Mouse (Mus musculus) neural tube, embryonic 14.5 days (tissue): ENCODE data around the gene Agrp. TPM values are rescaled to one million over a fixed set of nuclear protein-coding genes. Genes with fewer than 3 reads are reported as not detected.

Experiments used
- ATAC-seq: fragments of 200-750 bp; cut with Nextera tagmentation; 2 replicates; pipeline ENCODE4 v1.8.0; 2017; ENCODE audit warnings: low read depth, mild to moderate bottlenecking, moderate TSS enrichment, moderate library complexity
- H3K27ac ChIP-seq: fragments of 300-500 bp; sonication (generic); 2 replicates; pipeline ENCODE4 v1.5.1; 2014; ENCODE audit warnings: low read depth, mild to moderate bottlenecking, control low read depth, low read length, moderate library complexity, mixed read lengths
- H3K27me3 ChIP-seq: fragments of 300-500 bp; sonication (generic); 2 replicates; pipeline ENCODE4 v1.6.1; 2014; ENCODE audit warnings: low read length; ENCODE audit not compliant: control insufficient read depth, insufficient read depth
- H3K36me3 ChIP-seq: fragments of 300-500 bp; sonication (generic); 2 replicates; pipeline ENCODE4 v1.6.1; 2014; ENCODE audit warnings: low read length, mixed read lengths; ENCODE audit not compliant: control insufficient read depth, insufficient read depth
- H3K4me1 ChIP-seq: fragments of 300-500 bp; sonication (generic); 2 replicates; pipeline ENCODE4 v1.6.1; 2014; ENCODE audit warnings: low read length; ENCODE audit not compliant: control insufficient read depth, insufficient read depth
- H3K4me2 ChIP-seq: fragments of 300-500 bp; sonication (generic); 2 replicates; pipeline ENCODE4 v1.6.1; 2014; ENCODE audit warnings: mild to moderate bottlenecking, low read depth, low read length, control low read depth
- H3K4me3 ChIP-seq: fragments of 300-500 bp; sonication (generic); 2 replicates; pipeline ENCODE4 v1.5.1; 2014; ENCODE audit warnings: low read depth, low read length, control low read depth, mixed read lengths
- H3K9ac ChIP-seq: fragments of 300-500 bp; sonication (generic); replicated peaks from 2 replicates; pipeline ENCODE4 v1.6.1; 2014; ENCODE audit warnings: low read depth, mild to moderate bottlenecking, control low read depth, low read length, mixed read lengths
- H3K9me3 ChIP-seq: fragments of 300-500 bp; sonication (generic); 2 replicates; pipeline ENCODE4 v1.6.1; 2016; ENCODE audit warnings: low read length; ENCODE audit not compliant: control insufficient read depth
- WGBS: fragments of 180-500 bp; shearing (Covaris S2); extraction: QIAGEN DNeasy Blood & Tissue Kit; methylation state at CpG from one replicate; pipeline ENCODE4 v1.1.7; 2014; 5-methylcytosine and 5-hydroxymethylcytosine counted together
- polyA plus RNA-seq: library from polyadenylated mRNA; unstranded; fragments of >200 nt; fragmentation: Nextera tagmentation; extraction: Ambion mirVana; gene quantifications from 2 replicates; pipeline ENCODE4 v1.2.1, GENCODE M21; 2014

Agrp gene
- polyA plus RNA-seq, 1 experiment from 2014 or later = 1.3 TPM

DNA sequence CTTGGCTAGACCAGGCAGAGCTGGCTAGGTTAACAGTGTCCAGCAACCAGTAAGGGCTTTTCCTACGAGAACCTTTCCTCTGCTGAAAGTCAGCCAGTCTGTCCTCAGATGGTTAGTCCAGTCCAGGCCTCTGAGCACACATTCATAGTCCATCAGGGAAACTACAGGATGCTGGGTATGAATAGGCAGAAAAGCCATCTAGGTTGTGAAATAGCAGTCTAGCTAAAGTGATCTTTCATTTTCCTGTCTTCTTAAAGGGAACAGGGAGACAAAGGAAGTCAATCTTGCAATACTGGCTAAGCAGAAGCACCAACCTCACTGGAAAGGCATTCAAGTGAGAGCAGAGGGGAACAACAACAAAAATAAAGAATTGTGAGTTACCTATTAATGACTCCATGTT lies 84.4 kb downstream of the Agrp start:
- Histone ChIP-seq H3K9ac (no peak overlapping the region), H3K4me2 (no peak overlapping the region), H3K27ac (no peak overlapping the region), H3K36me3 (no peaks in the 10 kb centered on the region), H3K9me3 (no peaks in the 10 kb centered on the region), H3K4me3 (no peak overlapping the region), H3K27me3 (no peaks in the 10 kb centered on the region), H3K4me1 (no peaks in the 10 kb centered on the region)
- 86% methylated on average over 1 of the region's 1 CpGs for WGBS
- ATAC-seq = no peak

DNA sequence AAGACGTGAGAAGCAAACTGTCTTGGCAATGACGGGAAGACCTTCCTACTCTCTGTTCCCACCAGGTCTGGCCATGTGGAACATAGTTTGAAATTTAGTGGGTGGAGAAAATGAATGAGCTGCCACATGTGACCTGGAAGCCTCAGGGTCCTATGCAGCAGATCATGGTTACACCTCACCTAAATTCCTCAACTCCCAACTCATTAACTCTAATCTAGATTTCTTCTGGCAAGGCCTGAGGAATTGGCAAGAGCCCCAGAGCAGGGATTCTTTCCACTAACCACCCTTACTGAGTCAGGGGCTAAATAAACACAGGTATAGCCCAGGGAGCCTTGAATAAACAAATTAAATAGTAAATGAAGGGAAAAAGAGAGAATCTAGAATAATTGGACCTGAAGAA lies 85.2 kb downstream of the Agrp start:
- Histone ChIP-seq H3K4me1 (no peaks in the 10 kb centered on the region), H3K9ac (no peak overlapping the region), H3K27me3 (no peaks in the 10 kb centered on the region), H3K9me3 (no peaks in the 10 kb centered on the region), H3K27ac (no peak overlapping the region), H3K4me2 (no peak overlapping the region), H3K4me3 (no peak overlapping the region), H3K36me3 (no peaks in the 10 kb centered on the region)
- WGBS = 91% methylated on average over 2 of the region's 2 CpGs
- no peak for ATAC-seq

DNA sequence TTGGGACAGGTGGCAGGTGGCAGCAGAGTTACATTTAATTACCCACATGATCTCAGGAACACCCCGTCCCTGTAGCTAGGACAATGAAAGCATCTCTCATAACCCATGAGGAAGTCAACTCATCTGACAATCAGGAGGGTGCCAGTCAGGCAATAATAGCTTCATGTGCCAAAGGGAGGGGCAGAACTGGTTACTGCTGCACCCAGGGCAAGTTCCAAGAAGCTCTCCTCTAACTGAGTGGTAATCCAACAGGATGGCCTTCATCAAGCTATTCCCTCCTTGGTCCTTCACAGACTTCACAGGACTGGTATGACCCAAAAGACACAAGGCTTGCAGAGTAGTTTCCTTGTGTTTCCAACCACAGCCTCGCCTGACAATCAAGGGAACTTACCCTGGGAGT lies 87.1 kb downstream of the Agrp start:
- H3K4me3 ChIP-seq = no peak overlapping the region
- WGBS = 83% methylated on average over 2 of the region's 2 CpGs
- H3K27me3 ChIP-seq = no peaks in the 10 kb centered on the region
- no peaks in the 10 kb centered on the region for H3K36me3 ChIP-seq
- ATAC-seq = no peak
- H3K9ac ChIP-seq = no peak overlapping the region
- H3K27ac ChIP-seq = no peak overlapping the region
- H3K4me2 ChIP-seq = no peak overlapping the region
- no peaks in the 10 kb centered on the region for H3K9me3 ChIP-seq
- 0 out of 2 replicates have a peak, but pooled peaks cover 2% of the 10 kb centered on the region for H3K4me1 ChIP-seq

DNA sequence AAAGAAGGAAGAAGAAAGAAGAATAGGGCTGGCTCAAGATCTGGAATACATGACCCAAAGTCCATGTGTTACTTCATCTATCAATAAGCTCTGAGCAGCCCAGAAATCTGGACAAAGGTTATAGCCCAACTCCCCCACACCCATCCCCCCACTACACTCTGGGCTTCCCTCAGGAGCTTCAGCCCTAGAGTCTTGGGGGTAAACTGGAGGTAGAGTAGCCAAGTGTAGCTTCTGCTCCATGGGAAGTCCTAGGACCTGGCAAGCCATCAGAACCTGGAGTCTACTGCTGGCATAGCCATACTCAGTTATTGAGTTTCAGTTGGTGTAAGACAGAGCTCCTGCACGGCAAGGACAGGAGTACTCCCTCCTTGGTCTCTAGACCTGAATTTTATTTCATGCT lies 87.7 kb downstream of the Agrp start:
- no peaks in the 10 kb centered on the region for H3K9me3 ChIP-seq
- 94% methylated on average over 1 of the region's 1 CpGs for WGBS
- no peak overlapping the region for H3K4me2 ChIP-seq
- no peak for ATAC-seq
- no peaks in the 10 kb centered on the region for H3K36me3 ChIP-seq
- no peaks in the 10 kb centered on the region for H3K27me3 ChIP-seq
- H3K4me1 ChIP-seq = 0 out of 2 replicates have a peak, but pooled peaks cover 2% of the 10 kb centered on the region
- H3K4me3 ChIP-seq = no peak overlapping the region
- H3K9ac ChIP-seq = no peak overlapping the region
- no peak overlapping the region for H3K27ac ChIP-seq

DNA sequence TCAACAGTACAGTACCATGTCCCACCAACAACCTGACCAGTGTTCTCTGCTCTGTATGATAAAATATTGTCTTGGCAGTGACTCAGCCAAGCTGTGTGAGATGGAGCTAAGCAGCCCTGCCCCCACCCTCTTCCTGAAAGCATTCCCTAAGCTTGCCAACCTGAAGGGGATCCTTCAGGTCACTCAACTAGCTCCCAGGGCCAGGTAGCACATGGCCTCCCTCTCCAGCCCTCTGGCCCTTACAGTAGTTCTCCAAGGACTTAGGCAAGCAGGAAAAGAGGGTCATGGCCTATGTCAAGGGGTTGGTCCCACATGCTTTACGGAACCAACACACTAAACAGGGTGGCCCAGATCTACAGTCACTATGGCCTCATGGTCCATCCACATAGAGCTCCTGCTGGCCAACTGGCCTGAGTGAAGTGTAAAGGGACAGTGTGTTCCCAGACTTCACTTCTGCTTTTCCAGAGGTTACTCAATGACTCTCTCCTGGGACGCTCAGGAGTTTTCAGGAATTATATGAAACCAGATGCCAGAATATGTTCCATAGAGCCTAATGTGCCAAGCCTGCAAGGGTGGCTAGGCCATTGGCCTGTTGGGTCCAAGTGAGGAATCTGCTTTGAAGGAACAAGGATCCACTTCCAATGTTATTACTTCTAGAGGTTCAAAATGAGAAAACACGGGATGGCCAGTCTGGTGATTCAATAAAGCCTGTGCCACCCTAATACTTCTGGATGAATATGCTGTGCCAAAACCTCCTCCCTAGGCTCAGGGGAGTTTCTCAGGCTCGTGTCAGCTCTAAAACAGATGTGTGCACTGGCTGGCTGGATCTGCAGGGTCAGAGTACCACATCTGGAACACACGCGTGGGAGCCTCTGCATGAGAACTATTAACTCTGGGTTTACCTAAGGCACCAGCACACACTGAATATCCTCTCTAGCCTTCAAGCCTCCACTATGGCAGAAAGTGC lies 90.5 kb downstream of the Agrp start:
- no peaks in the 10 kb centered on the region for H3K36me3 ChIP-seq
- no peak overlapping the region for H3K27ac ChIP-seq
- 91% methylated on average over 6 of the region's 6 CpGs for WGBS
- no peak overlapping the region for H3K4me2 ChIP-seq
- H3K4me1 ChIP-seq = 0 out of 2 replicates have a peak, but pooled peaks cover 2% of the 10 kb centered on the region
- no peak overlapping the region for H3K9ac ChIP-seq
- no peak for ATAC-seq
- H3K9me3 ChIP-seq = no peaks in the 10 kb centered on the region
- H3K4me3 ChIP-seq = no peak overlapping the region
- H3K27me3 ChIP-seq = no peaks in the 10 kb centered on the region

DNA sequence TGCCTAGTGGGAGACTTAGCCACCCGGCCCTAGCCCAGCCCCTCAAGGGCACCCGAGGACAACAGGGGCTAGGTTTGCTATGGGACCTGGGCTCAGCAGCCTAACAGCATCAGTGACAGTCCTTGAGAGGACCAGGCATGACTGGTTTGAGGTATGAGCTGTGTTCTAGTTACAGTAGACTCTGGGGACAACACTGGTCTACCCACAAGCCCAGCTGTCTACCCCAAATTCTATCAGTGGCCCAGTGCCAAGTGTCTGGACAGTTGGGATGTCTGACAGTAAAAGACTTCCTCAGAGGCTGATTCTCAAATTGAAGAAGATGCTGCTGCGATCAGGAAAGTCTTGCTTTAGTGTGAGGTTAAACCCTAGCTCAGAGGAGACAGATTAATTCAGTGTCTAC lies 91.9 kb downstream of the Agrp start:
- Histone ChIP-seq H3K36me3 (no peaks in the 10 kb centered on the region), H3K27ac (no peak overlapping the region), H3K27me3 (no peaks in the 10 kb centered on the region), H3K4me1 (0 out of 2 replicates have a peak, but pooled peaks cover 2% of the 10 kb centered on the region), H3K4me3 (no peak overlapping the region), H3K9me3 (no peaks in the 10 kb centered on the region), H3K9ac (no peak overlapping the region), H3K4me2 (no peak overlapping the region)
- WGBS = 87% methylated on average over 3 of the region's 3 CpGs
- no peak for ATAC-seq

DNA sequence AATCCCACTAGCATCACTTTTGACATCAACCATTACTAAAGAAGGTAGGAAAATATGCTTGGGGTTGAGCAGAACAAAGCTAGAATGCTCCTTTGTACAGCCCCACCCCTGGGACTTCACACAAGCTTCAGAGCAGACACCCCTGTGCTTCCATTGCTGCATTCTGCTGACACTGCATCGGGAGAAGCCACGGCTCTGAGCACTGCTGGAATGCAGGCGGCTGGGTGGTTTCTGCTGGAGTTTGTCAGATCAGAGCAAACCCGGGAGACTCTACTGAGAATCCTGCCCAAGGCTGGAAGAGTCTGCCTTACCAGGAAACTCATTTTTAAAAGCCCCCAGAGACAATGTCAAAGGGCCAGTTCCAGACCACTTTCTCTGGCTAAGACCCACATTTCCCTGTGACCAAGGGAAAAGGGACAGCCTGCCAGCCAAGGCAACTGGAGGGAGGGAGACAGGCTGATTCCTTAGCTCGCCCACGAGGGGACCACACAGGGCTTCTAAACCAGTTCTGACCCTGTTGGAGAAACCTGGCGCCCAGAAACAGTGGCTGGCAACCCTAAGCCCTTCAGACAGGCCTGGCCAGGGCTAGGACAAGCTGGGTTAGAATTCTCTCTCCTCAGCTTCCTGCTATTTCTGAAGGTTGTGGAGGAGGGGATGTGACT lies 92.5 kb downstream of the Agrp start:
- Histone ChIP-seq H3K4me3 (no peak overlapping the region), H3K9me3 (no peaks in the 10 kb centered on the region), H3K27me3 (no peaks in the 10 kb centered on the region), H3K9ac (no peak overlapping the region), H3K4me1 (0 out of 2 replicates have a peak, but pooled peaks cover 2% of the 10 kb centered on the region), H3K27ac (no peak overlapping the region), H3K4me2 (no peak overlapping the region), H3K36me3 (no peaks in the 10 kb centered on the region)
- WGBS = 67% methylated on average over 7 of the region's 7 CpGs
- no peak for ATAC-seq

DNA sequence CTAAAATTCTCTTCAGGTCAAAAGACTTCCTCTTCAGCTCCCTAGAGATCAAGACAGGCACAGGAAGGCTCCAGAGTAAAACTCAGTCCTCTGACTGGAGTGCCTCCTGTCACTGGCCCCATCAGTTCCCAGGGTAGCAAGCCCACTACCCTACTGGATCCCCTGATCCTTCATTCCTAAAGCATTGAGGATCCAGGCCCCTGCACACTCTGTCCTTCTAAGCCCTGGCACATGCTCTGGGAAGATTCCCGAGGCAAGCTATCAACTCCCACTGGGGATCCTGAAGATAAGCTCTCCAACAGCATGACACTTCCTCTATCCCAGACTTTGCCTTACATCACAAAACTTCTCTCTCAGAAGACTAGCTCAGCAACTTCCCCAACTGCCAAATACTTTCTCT lies 93.5 kb downstream of the Agrp start:
- Histone ChIP-seq H3K4me1 (0 out of 2 replicates have a peak, but pooled peaks cover 2% of the 10 kb centered on the region), H3K9me3 (no peaks in the 10 kb centered on the region), H3K9ac (no peak overlapping the region), H3K4me3 (no peak overlapping the region), H3K27me3 (no peaks in the 10 kb centered on the region), H3K27ac (no peak overlapping the region), H3K4me2 (no peak overlapping the region), H3K36me3 (0 out of 2 replicates have a peak, but pooled peaks cover 4% of the 10 kb centered on the region)
- WGBS = 68% methylated on average over 1 of the region's 1 CpGs
- no peak for ATAC-seq

DNA sequence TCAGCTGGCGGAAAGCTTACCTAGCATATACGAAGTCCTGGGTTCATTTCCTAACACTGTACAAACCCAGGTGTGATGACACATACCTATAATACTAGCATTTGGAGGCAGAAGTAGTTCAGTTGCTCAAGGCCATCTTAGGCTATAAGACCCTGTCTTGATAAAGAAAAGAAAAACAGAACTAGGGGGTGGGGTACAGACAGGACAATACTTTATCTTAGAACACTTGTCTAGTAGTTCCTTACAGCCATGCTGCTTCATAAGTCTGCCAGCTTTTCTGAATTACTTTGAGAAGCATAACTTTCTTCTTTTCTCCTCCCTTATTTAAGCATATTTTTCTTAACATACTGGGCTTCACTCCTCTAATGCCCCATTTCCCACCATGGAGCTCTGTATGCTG lies 94.4 kb downstream of the Agrp start:
- H3K27ac ChIP-seq = no peak overlapping the region
- no peak for ATAC-seq
- H3K36me3 ChIP-seq = peaks cover 11% of the 10 kb centered on the region; the same call in 1 of the 2 replicates

More for the DNA sequence above, 94.4 kb downstream of the Agrp start:
- no peak overlapping the region for H3K4me2 ChIP-seq
- no peak overlapping the region for H3K4me3 ChIP-seq
- H3K4me1 ChIP-seq = 0 out of 2 replicates have a peak, but pooled peaks cover 2% of the 10 kb centered on the region
- H3K27me3 ChIP-seq = no peaks in the 10 kb centered on the region
- 100% methylated on average over 2 of the region's 2 CpGs for WGBS
- no peaks in the 10 kb centered on the region for H3K9me3 ChIP-seq
- H3K9ac ChIP-seq = no peak overlapping the region
